Mouse (Mus musculus): ENCODE measurements around the gene Fgd4.

- no peak for TF ChIP-seq CTCF (IDR thresholded peaks at IDR 0.05; ENCODE audit: low read depth, low read length)
- no peak for TF ChIP-seq POLR2A (IDR thresholded peaks at IDR 0.05; ENCODE audit: extremely low read depth, insufficient read depth, low read length)
These were observed 42.6 kb downstream of the Fgd4 start for GRCm38 (mm10) chr16:16557738-16558137.

Data from liver, adult 2 months (tissue).